Mouse (Mus musculus) stomach, embryonic 14.5 days (tissue): ENCODE results near the gene Pias3. TPM values are rescaled to one million over a fixed set of nuclear protein-coding genes. Genes with fewer than 3 reads are reported as not detected.
"Not testable (repeated sequence)": the region's sequence is repeated elsewhere in the genome, so short reads cannot be mapped to it uniquely, and the experiment has no call there.

Experiments used
- ATAC-seq: fragments of 200-750 bp; cut with Nextera tagmentation; 2 replicates; pipeline ENCODE4 v1.8.0; 2017; ENCODE audit warnings: low read depth, moderate TSS enrichment; ENCODE audit not compliant: insufficient number of reproducible peaks, insufficient read depth, low FRiP score
- H3K27ac ChIP-seq: fragments of 300-500 bp; sonication (generic); 2 replicates; pipeline ENCODE4 v1.5.1; 2014; ENCODE audit warnings: mild to moderate bottlenecking, low read length, moderate library complexity, mixed read lengths
- H3K27me3 ChIP-seq: fragments of 300-500 bp; sonication (generic); 2 replicates; pipeline ENCODE4 v1.6.1; 2014; ENCODE audit warnings: low read length, control low read depth, mixed read lengths; ENCODE audit not compliant: control insufficient read depth, insufficient read depth
- H3K36me3 ChIP-seq: fragments of 300-500 bp; sonication (generic); 2 replicates; pipeline ENCODE4 v1.6.1; 2014; ENCODE audit warnings: mild to moderate bottlenecking, control low read depth, low read length, moderate library complexity, mixed read lengths; ENCODE audit not compliant: control insufficient read depth, insufficient read depth
- H3K4me1 ChIP-seq: fragments of 300-500 bp; sonication (generic); 2 replicates; pipeline ENCODE4 v1.6.1; 2014; ENCODE audit warnings: low read length, control low read depth, mixed read lengths; ENCODE audit not compliant: control insufficient read depth, insufficient read depth
- H3K4me2 ChIP-seq: fragments of 300-500 bp; sonication (generic); replicated peaks from 2 replicates; pipeline ENCODE4 v1.6.1; 2014; ENCODE audit warnings: low read depth, low read length, control low read depth
- H3K4me3 ChIP-seq: fragments of 300-500 bp; sonication (generic); 2 replicates; pipeline ENCODE4 v1.5.1; 2014; ENCODE audit warnings: low read depth, low read length, control low read depth
- H3K9ac ChIP-seq: fragments of 300-500 bp; sonication (generic); replicated peaks from 2 replicates; pipeline ENCODE4 v1.6.1; 2014; ENCODE audit warnings: low read depth, mild to moderate bottlenecking, control low read depth, low read length, moderate library complexity, mixed read lengths
- H3K9me3 ChIP-seq: fragments of 300-500 bp; sonication (generic); 2 replicates; pipeline ENCODE4 v1.6.1; 2016; ENCODE audit warnings: low read depth, low read length, control low read depth; ENCODE audit not compliant: control insufficient read depth
- WGBS: fragments of 180-500 bp; shearing (Covaris S2); extraction: QIAGEN DNeasy Blood & Tissue Kit; methylation state at CpG from one replicate; pipeline ENCODE4 v1.1.7; 2014; 5-methylcytosine and 5-hydroxymethylcytosine counted together
- polyA plus RNA-seq: library from polyadenylated mRNA; unstranded; fragments of >200 nt; fragmentation: Nextera tagmentation; extraction: Ambion mirVana; gene quantifications from 2 replicates; pipeline ENCODE4 v1.2.1, GENCODE M21; 2014

The Pias3 gene
- polyA plus RNA-seq, result 52.6 and 59.4 TPM in 2 replicates

DNA sequence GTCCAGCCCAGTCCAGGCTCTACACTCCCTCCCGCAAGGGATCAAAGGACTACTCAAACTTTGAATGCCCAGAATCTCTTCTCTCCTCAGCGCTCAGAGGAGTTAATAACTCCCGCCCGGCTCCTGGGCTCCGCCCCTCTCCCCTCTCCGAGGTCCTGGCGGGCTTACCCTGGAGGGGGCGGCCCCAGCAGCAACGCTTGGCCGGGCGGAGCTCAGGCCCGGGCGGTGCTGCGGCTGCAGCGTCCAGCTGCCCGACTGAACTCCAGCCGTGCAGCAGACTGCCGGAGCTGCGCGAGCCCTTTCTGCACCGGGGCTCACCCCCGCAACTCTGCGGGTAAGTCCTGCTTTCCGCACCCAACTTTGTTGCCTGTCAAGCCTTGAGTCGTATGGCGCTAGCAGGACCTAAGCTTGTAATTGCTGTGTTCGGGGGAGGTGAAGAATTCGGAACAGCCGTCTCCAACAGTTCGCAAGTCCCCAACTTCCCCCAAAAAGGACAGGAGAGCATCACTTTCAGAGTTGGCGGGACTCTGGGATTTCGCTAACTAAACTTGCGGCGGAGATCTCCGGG lies at the start of gene Pias3:
Gene Pias3 (plus strand): TSS at position 187 of the 568 bp plus-strand sequence.
- H3K4me3 ChIP-seq, result peak within 1 kb of the TSS; percentile 74
- ATAC-seq, result peak; percentile 85
- H3K27ac ChIP-seq, result peak within 1 kb of the TSS; percentile 94
- peaks cover 14% of the 10 kb centered on the region for H3K4me1 ChIP-seq
- whole genome bisulfite sequencing, result under 1% methylated on average over 34 of the region's 35 CpGs
- no peaks in the 10 kb centered on the region for H3K9me3 ChIP-seq
- no peaks in the 10 kb centered on the region for H3K27me3 ChIP-seq
- peak within 1 kb of the TSS; percentile 69 for H3K9ac ChIP-seq
- H3K4me2 ChIP-seq, result peak within 1 kb of the TSS; percentile 77
- H3K36me3 ChIP-seq, result peaks cover 21% of the 10 kb centered on the region

DNA sequence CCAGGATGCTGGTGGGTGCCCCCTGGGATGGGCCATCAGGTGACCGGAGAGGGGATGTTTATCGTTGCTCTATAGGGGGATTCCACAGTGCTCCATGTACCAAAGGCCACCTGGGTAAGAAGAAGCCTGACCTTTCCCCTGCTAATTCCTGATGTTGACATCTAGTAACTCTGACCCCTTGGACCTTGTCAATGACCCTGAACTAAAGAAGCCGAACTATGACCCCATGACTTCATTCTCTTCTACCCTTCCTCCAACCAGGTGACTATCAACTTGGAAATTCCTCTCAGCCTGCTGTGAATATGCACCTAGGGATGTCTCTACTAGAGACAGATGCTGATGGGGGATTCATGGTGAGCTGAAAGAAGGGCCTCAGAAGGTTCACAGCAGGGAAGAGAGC lies 48.8 kb upstream of the Pias3 start:
- Histone ChIP-seq H3K27me3 (no peaks in the 10 kb centered on the region), H3K4me1 (no peaks in the 10 kb centered on the region), H3K4me3 (no peak overlapping the region), H3K4me2 (no peak overlapping the region), H3K27ac (no peak overlapping the region), H3K36me3 (peaks cover 10% of the 10 kb centered on the region), H3K9me3 (no peaks in the 10 kb centered on the region), H3K9ac (no peak overlapping the region)
- WGBS, result 80% methylated on average over 3 of the region's 3 CpGs
- ATAC-seq, result no peak

DNA sequence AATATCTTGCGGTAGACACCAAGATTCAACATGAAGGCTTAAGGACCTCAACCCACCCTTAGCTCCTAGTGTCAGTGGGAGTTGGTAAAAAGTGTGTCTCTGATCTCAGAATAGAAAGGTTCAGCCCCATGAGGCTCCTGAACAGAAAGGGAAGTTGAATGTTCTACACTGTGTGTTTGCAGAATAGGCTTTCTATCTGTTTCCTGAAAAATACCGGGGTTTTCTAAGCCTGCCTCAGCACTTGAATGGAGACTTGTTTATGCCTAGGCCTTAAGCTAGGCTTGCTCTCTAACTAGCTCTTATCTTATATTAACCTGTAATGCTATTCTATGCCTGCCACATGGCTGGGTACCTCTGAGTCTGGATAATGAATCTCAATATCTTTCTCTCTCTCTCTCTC lies 35.3 kb upstream of the Pias3 start:
- Histone ChIP-seq H3K36me3 (no peaks in the 10 kb centered on the region; the same call in 1 of the 2 replicates), H3K27me3 (no peaks in the 10 kb centered on the region), H3K4me2 (no peak overlapping the region), H3K27ac (no peak overlapping the region), H3K9me3 (no peaks in the 10 kb centered on the region), H3K9ac (no peak overlapping the region), H3K4me3 (no peak overlapping the region), H3K4me1 (peaks cover 7% of the 10 kb centered on the region; the same call in 1 of the 2 replicates)
- WGBS, result 76% methylated on average over 2 of the region's 2 CpGs
- ATAC-seq, result no peak

DNA sequence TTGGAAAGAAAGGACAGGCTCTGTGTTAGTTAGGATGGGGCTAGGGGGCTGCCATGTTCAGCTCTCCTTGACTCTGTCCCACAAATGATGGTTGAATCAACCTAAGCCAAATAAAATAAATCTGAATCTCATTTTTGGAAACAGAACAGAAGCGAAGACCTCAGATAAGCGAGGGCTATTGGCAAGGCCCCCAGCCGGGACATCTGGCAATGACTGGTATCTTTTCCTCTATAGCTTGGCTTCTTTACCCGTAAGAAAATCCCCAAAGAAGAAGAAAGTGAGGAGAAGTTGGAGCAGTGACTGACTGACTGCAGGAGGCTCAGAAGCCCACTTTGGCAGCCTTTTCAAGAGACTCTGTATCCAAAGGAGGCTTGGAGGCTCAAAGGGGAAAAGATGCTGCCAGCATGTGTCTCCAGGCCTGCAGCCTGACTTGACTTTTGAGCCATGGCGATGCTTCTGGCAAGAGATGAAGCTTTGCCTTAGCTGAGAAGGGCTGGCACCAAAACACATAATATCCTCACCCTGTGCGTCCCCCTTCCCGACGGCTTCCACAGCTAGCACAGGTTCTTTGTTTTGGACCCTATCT lies 33.4 kb upstream of the Pias3 start:
- Histone ChIP-seq H3K27me3 (no peaks in the 10 kb centered on the region), H3K9me3 (no peaks in the 10 kb centered on the region), H3K36me3 (no peaks in the 10 kb centered on the region), H3K9ac (no peak overlapping the region), H3K4me1 (peaks cover 7% of the 10 kb centered on the region; the same call in 1 of the 2 replicates), H3K27ac (peak overlapping the region; percentile 34; the same call in 1 of the 2 replicates), H3K4me2 (peak overlapping the region; percentile 41), H3K4me3 (0 out of 2 replicates have a peak overlapping the region, but pooled peaks have one; percentile 9)
- WGBS, result 43% methylated on average over 8 of the region's 8 CpGs
- no peak for ATAC-seq

DNA sequence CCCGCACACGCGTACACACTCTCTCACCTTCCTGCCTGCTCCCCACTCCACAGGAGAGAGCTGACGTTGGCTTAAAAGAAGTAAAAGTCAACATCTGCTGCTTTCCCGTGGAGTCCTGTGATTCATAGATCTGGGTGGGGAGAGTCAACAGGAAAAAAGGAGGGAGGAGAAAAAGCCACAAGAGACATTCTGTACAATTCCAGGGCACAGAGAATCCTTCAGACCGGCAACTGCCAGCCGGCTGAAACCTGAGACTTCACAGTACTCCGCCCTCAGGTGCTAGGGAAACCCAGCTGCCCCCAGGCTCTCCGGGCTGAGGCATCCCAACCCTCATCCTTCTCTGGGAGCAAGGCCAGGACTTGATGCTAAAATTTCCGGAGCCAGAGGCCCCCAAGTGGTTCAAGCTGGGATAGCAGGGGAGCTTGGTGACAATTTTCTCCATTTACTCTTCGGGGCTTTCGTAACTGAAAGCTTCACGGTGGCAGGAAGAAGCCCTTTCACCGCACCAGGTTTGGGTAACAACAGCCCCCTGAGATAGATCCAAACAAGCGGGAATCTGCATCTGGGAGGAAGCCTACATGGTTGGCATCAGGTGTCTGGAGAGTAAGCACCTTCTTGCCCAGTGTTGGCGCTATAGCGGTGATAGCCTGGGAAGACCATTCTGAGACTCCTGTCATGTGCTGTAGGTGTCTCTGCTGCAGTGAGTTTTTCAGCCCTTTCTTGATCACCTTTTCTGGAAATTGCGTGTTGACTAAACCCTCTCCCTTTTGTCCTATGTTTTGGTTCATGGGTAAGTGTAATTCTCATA lies 32.5 kb upstream of the Pias3 start:
- Histone ChIP-seq H3K4me2 (peak overlapping the region; percentile 41), H3K4me3 (peak overlapping the region; percentile 9), H3K27ac (peak overlapping the region; percentile 34; the same call in 1 of the 2 replicates), H3K9me3 (no peaks in the 10 kb centered on the region), H3K4me1 (peaks cover 7% of the 10 kb centered on the region; the same call in 1 of the 2 replicates), H3K27me3 (no peaks in the 10 kb centered on the region), H3K9ac (no peak overlapping the region), H3K36me3 (no peaks in the 10 kb centered on the region)
- WGBS, result 6% methylated on average over 18 of the region's 18 CpGs
- peak; percentile 92 for ATAC-seq

DNA sequence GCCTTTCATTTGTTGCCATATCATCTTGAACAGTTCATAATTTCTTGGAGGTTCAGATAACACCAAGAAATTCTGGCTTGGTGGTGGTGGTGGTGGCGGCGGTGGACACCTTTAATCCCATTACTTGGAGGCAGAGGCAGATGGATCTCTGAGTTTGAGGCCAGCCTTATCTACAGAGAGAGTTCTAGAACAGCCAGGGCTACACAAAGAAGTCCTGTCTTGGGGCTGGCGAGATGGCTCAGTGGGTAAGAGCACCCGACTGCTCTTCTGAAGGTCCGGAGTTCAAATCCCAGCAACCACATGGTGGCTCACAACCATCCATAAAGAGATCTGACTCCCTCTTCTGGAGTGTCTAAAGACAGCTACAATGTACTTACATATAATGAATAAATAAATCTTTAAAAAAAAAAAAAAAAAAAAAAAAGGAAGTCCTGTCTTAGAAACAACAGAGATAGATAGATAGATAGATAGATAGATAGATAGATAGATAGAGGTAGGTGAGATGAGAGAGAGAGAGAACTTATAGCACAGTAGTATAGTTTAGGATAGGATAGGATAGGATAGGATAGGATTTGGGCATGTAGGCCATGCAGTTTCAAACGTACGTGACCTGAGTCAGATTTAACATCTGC lies 30.3 kb upstream of the Pias3 start:
- not testable (repeated sequence) for ATAC-seq, H3K9me3 ChIP-seq, H3K27ac ChIP-seq, H3K27me3 ChIP-seq, H3K4me3 ChIP-seq, H3K9ac ChIP-seq, H3K36me3 ChIP-seq, H3K4me2 ChIP-seq
- peaks cover 12% of the 10 kb centered on the region for H3K4me1 ChIP-seq
- 87% methylated on average over 7 of the region's 7 CpGs for WGBS

DNA sequence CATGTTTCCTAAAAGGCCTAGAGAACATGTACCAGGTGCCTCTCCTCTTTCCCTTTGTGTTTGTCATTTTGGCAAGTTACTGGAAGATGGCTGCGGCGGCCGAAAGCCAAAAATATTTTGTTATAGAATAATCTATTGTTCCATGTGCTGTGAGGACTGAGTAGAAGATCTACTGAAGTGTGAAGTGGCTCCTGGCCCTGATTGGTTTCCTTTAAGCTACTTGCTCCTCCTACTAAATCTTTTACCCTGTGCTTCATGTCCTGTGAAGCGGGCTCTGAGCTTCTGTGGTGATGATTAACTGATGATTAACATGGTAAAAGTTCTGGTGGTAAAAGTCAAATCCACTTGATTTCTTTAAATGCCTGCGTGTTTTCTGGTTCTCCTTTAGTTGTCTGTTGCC lies 29.3 kb upstream of the Pias3 start:
- H3K9ac ChIP-seq, result no peak overlapping the region
- WGBS, result 91% methylated on average over 5 of the region's 5 CpGs
- no peak overlapping the region for H3K27ac ChIP-seq
- H3K36me3 ChIP-seq, result no peaks in the 10 kb centered on the region
- no peak for ATAC-seq
- no peak overlapping the region for H3K4me3 ChIP-seq
- peaks cover 12% of the 10 kb centered on the region for H3K4me1 ChIP-seq
- H3K27me3 ChIP-seq, result no peaks in the 10 kb centered on the region
- H3K9me3 ChIP-seq, result no peaks in the 10 kb centered on the region
- no peak overlapping the region for H3K4me2 ChIP-seq

DNA sequence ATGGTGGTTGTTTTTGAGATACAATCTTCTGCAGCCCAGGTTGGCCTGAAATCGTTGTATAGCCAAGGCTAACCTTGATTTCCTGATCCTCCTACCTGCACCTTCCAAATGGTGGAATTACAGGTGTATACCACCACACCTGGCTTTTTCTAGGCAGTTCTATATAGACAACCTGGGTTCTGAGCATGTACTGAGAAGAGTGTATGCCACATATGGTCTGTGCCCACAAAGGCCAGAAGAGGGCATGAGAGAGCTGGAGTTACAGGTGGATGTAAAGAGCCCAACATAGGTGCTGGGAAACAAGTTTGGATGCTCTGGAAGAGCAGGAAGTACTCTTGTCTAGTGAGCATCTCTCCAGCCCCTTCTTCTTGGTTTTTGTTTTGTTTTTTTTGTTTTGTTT lies 28.9 kb upstream of the Pias3 start:
- ATAC-seq, result no peak
- H3K9ac ChIP-seq, result no peak overlapping the region
- no peaks in the 10 kb centered on the region for H3K9me3 ChIP-seq
- no peak overlapping the region for H3K4me2 ChIP-seq
- WGBS, result 49% methylated on average over 1 of the region's 1 CpGs
- peaks cover 12% of the 10 kb centered on the region for H3K4me1 ChIP-seq
- no peak overlapping the region for H3K27ac ChIP-seq
- H3K4me3 ChIP-seq, result no peak overlapping the region
- no peaks in the 10 kb centered on the region for H3K36me3 ChIP-seq
- H3K27me3 ChIP-seq, result no peaks in the 10 kb centered on the region
